Mouse (Mus musculus): Measurements from ENCODE around the gene Vamp3.

DNA sequence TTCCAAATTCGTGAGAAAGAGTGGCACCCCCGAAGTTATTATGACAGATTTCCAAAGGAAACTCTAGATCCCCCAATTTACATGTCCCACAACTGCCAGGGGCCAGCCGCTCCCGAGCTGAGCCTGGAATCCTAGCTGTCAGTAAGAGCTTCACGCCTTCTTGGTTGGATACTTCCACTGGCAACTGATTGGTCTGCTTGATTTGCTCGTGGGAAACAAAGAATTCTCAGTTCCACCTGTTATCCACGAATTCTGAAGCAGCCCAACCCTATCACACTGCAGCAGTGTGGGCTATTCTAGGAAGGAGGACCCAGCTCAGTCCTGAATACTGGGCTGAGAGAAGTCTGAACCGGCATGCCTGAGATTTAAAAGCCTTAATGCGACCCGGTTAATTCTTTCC, 48.7 kb upstream of the Vamp3 start:
- TF ChIP-seq CTCF (IDR thresholded peaks at IDR 0.05) (no peak), EP300 (IDR thresholded peaks at IDR 0.05) (no peak)
